Mouse (Mus musculus) intestine, postnatal 0 days (tissue): ENCODE data around the gene Etfrf1. TPM values are rescaled to one million over a fixed set of nuclear protein-coding genes. Genes with fewer than 3 reads are reported as not detected.

Experiments used
- ATAC-seq: fragments of 200-750 bp; cut with Nextera tagmentation; 2 replicates; pipeline ENCODE4 v1.8.0; 2017; ENCODE audit warnings: mild to moderate bottlenecking, moderate TSS enrichment, moderate library complexity
- H3K27ac ChIP-seq: fragments of 300-500 bp; sonication (generic); 2 replicates; pipeline ENCODE4 v1.5.1; 2014; ENCODE audit warnings: mild to moderate bottlenecking, low read depth, low read length, moderate library complexity
- H3K27me3 ChIP-seq: fragments of 300-500 bp; sonication (generic); replicated peaks from 2 replicates; pipeline ENCODE4 v1.6.1; 2014; ENCODE audit warnings: low read length, mixed read lengths; ENCODE audit not compliant: control insufficient read depth, insufficient read depth
- H3K36me3 ChIP-seq: fragments of 300-500 bp; sonication (generic); 2 replicates; pipeline ENCODE4 v1.6.1; 2014; ENCODE audit warnings: mild to moderate bottlenecking, moderate library complexity; ENCODE audit not compliant: control insufficient read depth, insufficient read depth
- H3K4me1 ChIP-seq: fragments of 300-500 bp; sonication (generic); replicated peaks from 2 replicates; pipeline ENCODE4 v1.6.1; 2014; ENCODE audit warnings: antibody characterized with exemption, low read length, mixed read lengths; ENCODE audit not compliant: control insufficient read depth, insufficient read depth
- H3K4me2 ChIP-seq: fragments of 300-500 bp; sonication (generic); replicated peaks from 2 replicates; pipeline ENCODE4 v1.6.1; 2014; ENCODE audit warnings: low read depth, mild to moderate bottlenecking, moderate library complexity
- H3K4me3 ChIP-seq: fragments of 300-500 bp; sonication (generic); 2 replicates; pipeline ENCODE4 v1.5.1; 2014; ENCODE audit warnings: low read depth, low read length
- H3K9ac ChIP-seq: fragments of 300-500 bp; sonication (generic); 2 replicates; pipeline ENCODE4 v1.6.1; 2014; ENCODE audit warnings: mild to moderate bottlenecking, low read depth, low read length
- H3K9me3 ChIP-seq: fragments of 300-500 bp; sonication (generic); 2 replicates; pipeline ENCODE4 v1.6.1; 2016; ENCODE audit warnings: mixed run types; ENCODE audit not compliant: control insufficient read depth
- CTCF ChIP-seq: sonication (generic); IDR thresholded peaks from 2 replicates; pipeline ENCODE4 v1.5.1; 2016; ENCODE audit warnings: low read depth, mild to moderate bottlenecking, control low read depth, antibody characterized with exemption, moderate library complexity
- WGBS: fragments of 180-500 bp; shearing (Covaris S2); extraction: QIAGEN DNeasy Blood & Tissue Kit; methylation state at CpG from one replicate; pipeline ENCODE4 v1.1.7; 2014; 5-methylcytosine and 5-hydroxymethylcytosine counted together
- polyA plus RNA-seq: library from polyadenylated mRNA; unstranded; fragments of >200 nt; fragmentation: Nextera tagmentation; extraction: Ambion mirVana; gene quantifications from 2 replicates; pipeline ENCODE4 v1.2.1, GENCODE M21; 2015

Etfrf1 gene
- polyA plus RNA-seq = 48.8 and 49.5 TPM in 2 replicates

GRCm38 (mm10) chr6:145210816-145211338, at the start of gene Etfrf1, which contains the start of gene Casc1:
Gene Etfrf1, plus strand, starts transcription at chr6:145211134.
Gene Casc1, minus strand, starts transcription at chr6:145211005.
- Histone ChIP-seq H3K4me2 (peak within 1 kb of the TSS; percentile 74), H3K36me3 (no peaks in the 10 kb centered on the region), H3K4me3 (peak within 1 kb of the TSS; percentile 74), H3K27me3 (no peaks in the 10 kb centered on the region), H3K4me1 (no peaks in the 10 kb centered on the region), H3K9me3 (no peaks in the 10 kb centered on the region), H3K27ac (peak within 1 kb of the TSS; percentile 98), H3K9ac (peak within 1 kb of the TSS; percentile 87)
- TF ChIP-seq CTCF = no peak
- ATAC-seq = peak; percentile 99
- under 1% methylated on average over 36 of the region's 36 CpGs for WGBS

GRCm38 (mm10) chr6:145171892-145172606, 38.9 kb upstream of the Etfrf1 start:
- Histone ChIP-seq H3K4me2 (no peak overlapping the region), H3K4me3 (no peak overlapping the region), H3K36me3 (no peaks in the 10 kb centered on the region), H3K9me3 (no peaks in the 10 kb centered on the region), H3K27ac (no peak overlapping the region), H3K4me1 (0 out of 2 replicates have a peak, but pooled peaks cover 6% of the 10 kb centered on the region), H3K27me3 (no peaks in the 10 kb centered on the region), H3K9ac (no peak overlapping the region)
- 84% methylated on average over 14 of the region's 14 CpGs for WGBS
- ATAC-seq = no peak
- no peak for TF ChIP-seq CTCF

DNA sequence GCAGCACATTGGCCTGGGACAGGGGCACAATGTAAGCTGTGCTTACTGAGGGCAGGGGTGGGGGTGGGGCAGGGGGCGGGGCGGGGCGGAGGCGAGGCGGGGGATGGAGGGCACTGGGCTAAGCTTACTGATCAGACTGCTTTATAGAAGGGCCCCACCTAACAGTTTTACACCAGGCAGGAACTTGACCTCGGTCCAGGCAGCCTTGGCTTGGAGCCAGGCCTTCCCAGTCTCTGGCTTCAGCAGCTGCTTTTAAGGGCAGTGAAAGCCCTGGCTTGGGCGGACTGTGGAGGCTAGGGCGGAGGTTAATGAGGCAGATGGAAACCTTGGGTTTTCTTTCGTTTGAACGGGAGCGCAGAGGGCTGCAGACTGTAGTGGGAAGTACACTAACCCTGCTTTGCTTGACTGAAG, 37.1 kb upstream of the Etfrf1 start:
- Histone ChIP-seq H3K4me1 (0 out of 2 replicates have a peak, but pooled peaks cover 6% of the 10 kb centered on the region), H3K9ac (no peak overlapping the region), H3K27ac (no peak overlapping the region; the same call in 1 of the 2 replicates), H3K36me3 (no peaks in the 10 kb centered on the region), H3K4me2 (peak overlapping the region; percentile 49), H3K27me3 (no peaks in the 10 kb centered on the region), H3K4me3 (no peak overlapping the region), H3K9me3 (no peaks in the 10 kb centered on the region)
- peak; percentile 90 for ATAC-seq
- WGBS = 1% methylated on average over 11 of the region's 11 CpGs
- no peak for TF ChIP-seq CTCF

DNA sequence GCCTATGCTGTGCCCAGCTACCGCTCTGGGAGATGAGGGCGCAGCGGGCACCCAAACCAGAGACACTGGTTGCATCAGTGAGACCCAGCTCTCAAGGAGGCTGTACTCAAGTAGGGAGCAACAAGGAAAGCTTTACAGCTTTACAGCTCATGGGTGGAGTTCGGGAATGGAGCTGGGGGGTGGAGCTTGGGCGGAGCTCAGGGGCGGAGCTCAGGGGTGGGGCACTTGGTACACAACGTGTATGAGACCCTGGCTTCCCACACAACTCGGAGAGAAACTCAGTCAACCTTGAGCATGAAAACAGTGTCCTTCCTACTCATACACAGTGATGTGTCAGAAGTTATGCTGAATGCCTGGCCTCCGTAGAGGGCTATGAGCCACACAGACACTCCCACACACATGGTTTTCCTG, 35.4 kb upstream of the Etfrf1 start:
- Histone ChIP-seq H3K9me3 (no peaks in the 10 kb centered on the region), H3K4me3 (peak overlapping the region; percentile 20; the same call in 1 of the 2 replicates), H3K4me2 (peak overlapping the region; percentile 56), H3K9ac (no peak overlapping the region), H3K4me1 (0 out of 2 replicates have a peak, but pooled peaks cover 6% of the 10 kb centered on the region), H3K36me3 (no peaks in the 10 kb centered on the region), H3K27ac (no peak overlapping the region), H3K27me3 (no peaks in the 10 kb centered on the region)
- TF ChIP-seq CTCF = no peak
- 26% methylated on average over 9 of the region's 9 CpGs for WGBS
- peak; percentile 66 for ATAC-seq

DNA sequence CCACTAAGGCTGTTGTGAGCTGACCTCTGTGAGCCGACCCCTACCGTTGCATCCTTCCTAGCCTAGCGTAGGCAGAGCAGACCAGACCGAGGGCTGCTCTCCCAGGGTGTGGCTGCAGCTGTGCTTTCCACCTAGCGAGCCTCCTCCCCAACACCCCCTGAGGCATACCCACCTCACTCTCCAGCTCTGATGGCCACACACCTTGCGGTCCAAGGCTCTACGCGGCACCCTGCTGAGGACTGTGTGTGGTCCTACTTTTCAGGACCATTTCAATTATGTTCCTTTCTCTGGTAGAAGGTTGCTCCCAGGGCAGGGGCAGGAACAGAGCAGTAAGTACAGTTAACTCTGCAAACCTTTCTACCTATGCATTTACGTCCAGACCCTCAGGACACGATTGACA, 34.5 kb upstream of the Etfrf1 start:
- no peaks in the 10 kb centered on the region for H3K9me3 ChIP-seq
- 78% methylated on average over 10 of the region's 10 CpGs for WGBS
- TF ChIP-seq CTCF = no peak
- no peaks in the 10 kb centered on the region for H3K27me3 ChIP-seq
- H3K4me3 ChIP-seq = no peak overlapping the region
- no peak for ATAC-seq
- no peaks in the 10 kb centered on the region for H3K36me3 ChIP-seq
- H3K27ac ChIP-seq = no peak overlapping the region
- no peak overlapping the region for H3K9ac ChIP-seq
- no peak overlapping the region for H3K4me2 ChIP-seq
- 0 out of 2 replicates have a peak, but pooled peaks cover 6% of the 10 kb centered on the region for H3K4me1 ChIP-seq

- no peak for ATAC-seq
- no peaks in the 10 kb centered on the region for H3K9me3 ChIP-seq
- 48% methylated on average over 6 of the region's 6 CpGs for WGBS
- no peaks in the 10 kb centered on the region for H3K36me3 ChIP-seq
- H3K4me2 ChIP-seq = no peak overlapping the region
- H3K9ac ChIP-seq = no peak overlapping the region
- H3K27ac ChIP-seq = no peak overlapping the region
- no peak overlapping the region for H3K4me3 ChIP-seq
- TF ChIP-seq CTCF = peak; percentile 82
- 0 out of 2 replicates have a peak, but pooled peaks cover 4% of the 10 kb centered on the region for H3K4me1 ChIP-seq
- H3K27me3 ChIP-seq = no peaks in the 10 kb centered on the region
Observed at GRCm38 (mm10) chr6:145179665-145180064, 31.3 kb upstream of the Etfrf1 start.
